Mouse (Mus musculus) gastrocnemius, postnatal 25 days (tissue): ENCODE results near the gene Hist1h2be. TPM values are rescaled to one million over a fixed set of nuclear protein-coding genes. Genes with fewer than 3 reads are reported as not detected.
"Not testable (repeated sequence)": the region's sequence is repeated elsewhere in the genome, so short reads cannot be mapped to it uniquely, and the experiment has no call there.

ENCODE experiments used
- DNase-seq: peaks from one replicate; pipeline ENCODE4 v3.0.0; 2022
- total RNA-seq, 2 experiments: library from RNA; stranded (reverse); gene quantifications; 1 replicate in 1 of 2; 2 replicates in 1 of 2; pipeline ENCODE4 v1.2.3; 2021

Gene Hist1h2be
- total RNA-seq, 2 experiments from 2014 or later = 18.0 to 18.2 TPM

DNA sequence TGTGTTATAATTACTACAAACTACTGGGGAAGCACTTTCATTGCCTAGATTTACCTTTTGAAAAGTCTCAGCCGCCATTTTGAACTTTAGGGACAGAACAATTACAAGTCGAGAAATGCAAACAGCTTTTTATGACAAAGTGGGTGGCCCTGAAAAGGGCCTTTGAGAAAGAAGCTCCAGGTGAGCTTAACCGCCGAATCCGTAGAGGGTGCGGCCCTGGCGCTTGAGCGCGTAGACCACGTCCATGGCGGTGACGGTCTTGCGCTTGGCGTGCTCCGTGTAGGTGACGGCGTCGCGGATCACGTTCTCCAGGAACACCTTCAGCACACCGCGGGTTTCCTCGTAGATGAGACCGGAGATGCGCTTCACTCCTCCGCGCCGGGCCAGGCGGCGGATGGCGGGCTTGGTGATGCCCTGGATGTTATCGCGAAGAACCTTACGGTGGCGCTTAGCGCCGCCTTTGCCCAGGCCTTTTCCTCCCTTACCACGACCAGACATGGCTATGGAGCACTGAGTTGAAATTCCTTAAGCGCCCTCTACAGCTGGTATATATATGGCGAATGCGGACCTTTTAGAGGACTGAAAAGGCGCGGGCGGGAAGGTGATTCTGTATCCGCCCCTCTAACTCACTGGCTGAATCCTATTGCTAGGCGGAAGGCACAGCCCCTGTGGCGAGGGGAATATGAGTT is 69.6 kb downstream of the Hist1h2be start, which contains the start of gene Hist1h4f:
Hist1h4f (minus strand) TSS at position 503 of the 689 bp plus-strand sequence.
- peak; percentile 62 for DNase-seq

DNA sequence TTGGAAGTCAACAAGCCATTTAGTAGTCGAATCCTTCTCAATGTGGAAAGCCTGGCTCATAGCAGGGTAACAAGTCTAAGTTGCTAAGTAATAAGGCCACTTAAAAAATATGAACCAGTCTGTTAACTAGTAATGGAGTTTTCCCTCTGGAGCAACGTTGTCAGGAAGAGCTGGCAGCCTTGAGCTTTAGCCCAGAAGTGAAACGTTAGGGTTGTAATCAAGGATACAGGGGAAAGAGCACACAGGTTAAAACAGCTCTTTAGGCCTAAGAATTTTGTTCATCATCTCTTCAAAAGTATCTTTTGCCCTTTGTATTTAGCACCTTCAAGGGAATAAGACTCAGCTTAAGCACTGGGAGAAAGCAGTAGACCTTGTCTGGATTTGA is 70.2 kb downstream of the Hist1h2be start:
- no peak for DNase-seq

GRCm38 (mm10) chr13:23546694-23547093 is 74.2 kb downstream of the Hist1h2be start:
- DNase-seq = no peak

GRCm38 (mm10) chr13:23544787-23545120 is 76.2 kb downstream of the Hist1h2be start:
- DNase-seq = not testable (repeated sequence)

DNA sequence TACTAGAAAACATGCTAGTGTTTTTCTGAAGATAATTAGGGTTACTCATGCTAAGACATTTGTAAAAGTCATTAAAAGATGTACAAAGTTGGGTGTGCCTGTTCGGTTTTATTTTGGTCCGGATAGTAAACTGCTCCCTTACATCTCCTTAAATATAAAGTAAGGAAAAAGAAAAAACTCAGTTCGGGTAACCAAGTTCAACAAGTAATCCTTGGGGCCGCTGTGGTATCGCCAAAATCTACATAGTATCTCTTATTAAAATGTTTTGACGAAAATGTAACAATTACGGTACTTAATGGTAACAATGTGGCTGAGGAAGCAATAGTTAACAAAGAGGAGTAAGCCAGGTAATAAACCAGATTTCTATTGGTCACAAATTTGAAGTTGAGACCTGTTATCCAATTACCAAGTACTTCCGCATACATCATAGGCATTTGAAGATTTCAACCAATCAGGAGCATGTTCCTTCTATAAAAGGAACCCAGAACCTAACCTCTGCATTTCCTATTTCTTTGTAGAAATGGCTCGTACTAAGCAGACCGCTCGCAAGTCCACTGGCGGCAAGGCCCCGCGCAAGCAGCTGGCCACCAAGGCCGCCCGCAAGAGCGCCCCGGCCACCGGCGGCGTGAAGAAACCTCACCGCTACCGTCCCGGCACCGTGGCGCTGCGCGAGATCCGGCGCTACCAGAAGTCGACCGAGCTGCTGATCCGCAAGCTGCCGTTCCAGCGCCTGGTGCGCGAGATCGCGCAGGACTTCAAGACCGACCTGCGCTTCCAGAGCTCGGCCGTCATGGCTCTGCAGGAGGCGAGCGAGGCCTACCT is 76.7 kb downstream of the Hist1h2be start, which contains the start of gene Hist1h3f:
Hist1h3f (plus strand) TSS at position 88 of the 822 bp plus-strand sequence.
- DNase-seq = peak; percentile 62

DNA sequence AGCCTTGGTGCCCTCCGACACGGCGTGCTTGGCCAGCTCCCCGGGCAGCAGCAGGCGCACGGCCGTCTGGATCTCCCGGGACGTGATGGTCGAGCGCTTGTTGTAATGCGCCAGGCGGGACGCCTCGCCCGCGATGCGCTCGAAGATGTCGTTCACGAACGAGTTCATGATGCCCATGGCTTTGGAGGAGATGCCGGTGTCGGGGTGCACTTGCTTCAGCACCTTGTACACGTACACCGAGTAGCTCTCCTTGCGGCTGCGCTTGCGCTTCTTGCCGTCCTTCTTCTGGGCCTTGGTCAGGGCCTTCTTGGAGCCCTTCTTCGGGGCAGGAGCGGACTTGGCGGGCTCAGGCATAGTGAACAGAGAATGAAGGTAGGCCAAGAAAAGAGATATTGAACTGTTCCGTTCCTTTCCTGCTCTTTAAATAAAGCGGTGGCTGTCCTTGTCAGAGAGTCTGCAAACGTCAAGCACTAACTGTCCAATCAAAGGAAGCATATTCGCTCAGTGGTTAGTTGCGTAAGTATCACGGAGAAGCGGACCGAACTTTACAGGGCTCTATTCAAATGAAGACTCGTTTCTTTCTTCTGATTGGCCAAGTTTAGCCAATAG is 77.8 kb downstream of the Hist1h2be start, which contains the start of gene Hist1h2bh:
Hist1h2bh (minus strand) TSS at position 394 of the 609 bp plus-strand sequence.
- DNase-seq = peak; percentile 61

DNA sequence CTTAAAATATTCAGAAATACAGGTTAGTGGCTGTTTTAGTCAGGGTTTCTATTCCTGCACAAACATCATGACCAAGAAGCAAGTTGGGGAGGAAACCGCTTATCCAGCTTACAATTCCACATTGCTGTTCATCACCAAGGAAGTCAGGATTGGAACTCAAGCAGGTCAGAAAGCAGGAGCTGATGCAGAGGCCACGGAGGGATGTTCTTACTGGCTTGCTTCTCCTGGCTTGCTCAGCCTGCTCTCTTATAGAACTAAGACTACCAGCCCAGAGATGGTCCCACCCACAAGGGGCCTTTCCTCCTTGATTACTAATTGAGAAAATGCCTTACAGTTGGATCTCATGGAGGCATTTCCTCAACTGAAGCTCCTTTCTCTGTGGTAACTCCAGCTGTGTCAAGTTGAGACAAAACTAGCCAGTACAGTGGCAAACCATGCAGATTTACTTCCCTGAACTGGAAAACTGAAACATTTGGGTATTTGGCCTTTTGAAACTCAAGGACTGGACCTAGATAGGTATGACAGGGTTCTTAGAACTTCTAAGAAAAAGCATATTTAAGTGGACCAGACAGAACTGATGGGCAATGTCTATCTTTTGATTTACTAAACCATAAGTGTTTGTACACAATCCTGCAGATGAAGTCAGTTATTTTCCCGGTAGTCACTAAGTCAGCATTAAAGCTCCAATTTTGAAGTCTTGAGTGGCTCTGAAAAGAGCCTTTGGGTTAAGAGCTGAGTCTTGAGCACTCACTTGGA is 78.5 kb downstream of the Hist1h2be start:
- DNase-seq = not testable (repeated sequence)

DNA sequence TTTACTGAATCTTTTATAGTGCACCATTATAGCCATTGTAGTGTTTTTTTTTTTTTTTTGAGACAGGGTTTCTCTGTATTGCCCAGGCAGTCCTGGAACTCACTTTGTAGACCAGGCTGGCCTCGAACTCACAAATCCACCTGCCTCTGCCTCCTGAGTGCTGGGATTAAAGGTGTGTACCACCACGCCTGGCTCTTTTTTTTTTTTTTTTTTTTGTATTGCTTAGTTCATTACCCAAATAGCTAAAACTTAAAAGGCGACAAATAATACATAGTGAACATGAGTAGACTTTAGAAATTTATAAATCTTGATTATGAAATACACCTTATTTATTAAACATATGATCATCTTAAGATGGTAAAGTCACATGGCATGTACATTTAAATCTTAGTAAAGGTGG is 79.4 kb downstream of the Hist1h2be start:
- no peak for DNase-seq

DNA sequence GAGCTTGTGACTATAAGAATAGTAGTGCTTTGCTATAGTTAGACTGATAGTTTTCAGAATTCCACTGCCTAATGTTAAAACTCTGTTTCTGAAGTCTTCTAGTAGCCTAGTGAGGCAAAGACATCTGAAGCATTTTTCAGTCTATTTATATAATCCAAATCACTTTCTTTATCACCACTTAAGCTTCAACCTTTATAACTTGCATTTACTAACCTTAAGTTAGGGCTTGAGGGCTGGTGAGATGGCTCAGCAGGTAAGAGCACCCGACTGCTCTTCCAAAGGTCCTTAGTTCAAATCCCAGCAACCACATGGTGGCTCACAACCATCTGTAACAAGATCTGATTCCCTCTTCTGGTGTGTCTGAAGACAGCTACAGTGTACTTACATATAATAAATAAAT is 81.1 kb downstream of the Hist1h2be start:
- not testable (repeated sequence) for DNase-seq

DNA sequence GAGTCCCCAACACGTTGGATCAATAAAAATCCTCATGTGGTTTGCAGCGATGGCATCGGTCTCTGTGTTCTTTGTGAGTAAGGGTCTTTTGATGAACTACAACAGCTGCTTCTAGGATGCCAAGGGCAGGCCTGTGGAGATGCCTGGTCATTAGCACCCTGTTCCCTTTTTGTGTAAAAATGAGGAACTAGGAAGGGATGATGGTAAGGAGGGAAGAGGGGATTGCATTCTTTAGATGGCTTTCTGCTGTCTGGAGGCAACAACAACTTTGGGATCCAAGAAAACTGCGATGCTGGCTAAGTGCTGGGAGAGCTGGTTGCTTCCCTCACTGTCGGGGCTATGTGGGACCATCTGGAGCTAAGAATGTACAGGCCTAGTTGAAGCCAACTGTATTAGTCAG is 82.7 kb downstream of the Hist1h2be start:
- DNase-seq = no peak

- no peak for DNase-seq
Observed at GRCm38 (mm10) chr13:23537006-23537710, 83.8 kb downstream of the Hist1h2be start.

- DNase-seq = no peak
Observed at GRCm38 (mm10) chr13:23536076-23536822, 84.7 kb downstream of the Hist1h2be start.

- peak; percentile 74 for DNase-seq
Observed at GRCm38 (mm10) chr13:23535137-23536075, 85.5 kb downstream of the Hist1h2be start, which contains the start of gene Hist1h3g. TSS of gene Hist1h3g (plus strand) at chr13:23535422.

DNA sequence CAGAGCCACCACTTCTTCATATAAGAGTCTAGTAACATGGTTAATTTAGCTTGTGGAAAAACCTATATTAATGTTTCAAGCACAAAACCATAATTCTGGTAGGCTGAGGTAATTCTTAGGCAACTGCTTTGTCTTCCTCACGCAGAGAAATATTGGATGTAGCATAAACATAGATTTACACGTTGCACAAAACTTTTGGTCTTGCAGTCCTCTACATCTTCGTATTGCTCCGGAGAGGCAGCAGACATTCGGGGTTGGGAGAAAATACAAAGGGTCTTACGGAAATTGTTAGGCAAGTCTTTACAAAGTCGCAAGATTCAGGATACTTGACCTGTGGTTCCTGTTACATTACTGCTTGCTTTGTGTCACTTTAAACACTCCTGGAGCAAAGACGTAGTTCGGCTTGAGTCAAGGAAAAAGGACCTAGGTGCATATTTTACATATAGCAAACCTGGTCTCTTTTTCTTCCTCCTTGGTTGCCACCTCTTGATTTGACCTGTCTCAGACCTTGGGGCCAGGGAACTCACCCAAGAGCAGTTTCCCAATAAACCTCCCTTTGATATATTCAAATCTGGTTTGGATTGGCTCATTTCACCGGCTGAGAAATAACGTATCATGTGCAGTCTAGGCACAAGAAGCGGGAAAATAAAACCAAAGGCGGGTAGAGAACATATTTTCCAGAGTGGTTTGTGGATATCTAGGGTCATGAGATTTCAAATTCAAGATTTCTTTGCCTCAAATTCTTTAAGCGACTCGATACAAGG is 86.4 kb downstream of the Hist1h2be start:
- DNase-seq = no peak
